Comparison of ENCODE assay signal across 18 mouse cellular contexts in the genomic region with DNA sequence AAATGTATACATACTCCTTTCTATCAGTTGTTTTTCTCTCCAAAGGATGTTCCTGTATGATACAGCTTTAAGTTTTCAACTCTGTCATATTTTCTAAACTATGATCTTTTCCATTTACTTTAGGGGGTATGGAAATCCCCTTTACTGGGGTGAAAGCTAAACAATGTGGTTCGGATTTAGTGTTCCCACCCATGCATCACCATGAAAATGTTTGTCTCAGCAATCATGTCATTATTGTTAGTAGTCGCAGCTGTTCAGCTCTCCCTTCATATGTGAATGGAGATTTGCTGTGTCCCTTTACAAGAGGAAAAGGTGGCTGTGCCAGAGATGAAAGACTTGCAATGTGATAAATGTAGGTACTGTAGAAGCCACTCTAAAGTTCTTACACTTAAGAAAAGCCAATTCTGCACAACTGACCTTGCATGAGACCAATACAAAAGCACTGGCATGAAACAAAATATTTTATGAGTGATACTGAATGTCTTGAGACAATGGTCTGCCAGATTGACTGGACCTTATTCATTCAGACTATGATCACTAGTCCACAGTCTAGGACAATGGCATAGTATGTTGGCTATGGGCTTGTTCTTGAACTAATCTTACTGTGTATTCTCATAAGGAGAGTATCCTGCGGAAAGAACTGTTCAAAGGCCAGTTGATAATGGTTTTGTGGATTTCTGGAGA.
DNase-seq lines count a peak whose midpoint lies in the region; ATAC-seq and TF ChIP-seq lines count a peak whose summit lies in the region.
"Had no signal": no experiment of that assay in that cellular context is flagged by ENCODE, and none has a peak within 500 bp of the region (broad histone marks: within the 10 kb centered on the region; RNA-seq: fewer than 3 reads in every experiment).

No protein-coding gene starts in this region.

- ATAC-seq in embryonic facial prominence, embryonic 12.5 days (ENCODE audit: insufficient number of reproducible peaks, insufficient read depth, low FRiP score, low TSS enrichment): no peak
- no peak for ATAC-seq in heart, postnatal 0 days (ENCODE audit: insufficient read depth, low read depth)
- peak; percentile 53 for ATAC-seq in lung, embryonic 15.5 days (ENCODE audit: borderline replicate concordance, extremely low read depth, low FRiP score, low TSS enrichment)
- ATAC-seq: CD4-positive, CD25-positive, alpha-beta regulatory T cell, adult 4 months; hindbrain, postnatal 0 days; liver, embryonic 12.5 days had no signal

- no peaks in the 10 kb centered on the region for H3K36me3 ChIP-seq in embryonic facial prominence, embryonic 12.5 days
- H3K36me3 ChIP-seq in embryonic facial prominence, embryonic 10.5 days (replicated peaks): no peaks in the 10 kb centered on the region
- no peaks in the 10 kb centered on the region for H3K36me3 ChIP-seq in heart, postnatal 0 days (replicated peaks; ENCODE audit: control insufficient read depth, insufficient read depth, low read length)
- H3K36me3 ChIP-seq in lung, embryonic 15.5 days: no peaks in the 10 kb centered on the region
- H3K36me3 ChIP-seq: forebrain, embryonic 10.5 days; G1E; liver, embryonic 12.5 days had no signal

- H3K4me2 ChIP-seq in embryonic facial prominence, embryonic 12.5 days (replicated peaks): no peak overlapping the region
- no peak overlapping the region for H3K4me2 ChIP-seq in heart, postnatal 0 days (ENCODE audit: low read depth, low read length)
- H3K4me2 ChIP-seq in lung, embryonic 15.5 days: no peak overlapping the region
- H3K4me2 ChIP-seq: liver, embryonic 12.5 days had no signal

- no peak overlapping the region for H3K9ac ChIP-seq in embryonic facial prominence, embryonic 12.5 days
- no peak overlapping the region for H3K9ac ChIP-seq in heart, postnatal 0 days (replicated peaks; ENCODE audit: low read depth, low read length)
- no peak overlapping the region for H3K9ac ChIP-seq in lung, embryonic 15.5 days
- H3K9ac ChIP-seq: liver, embryonic 12.5 days had no signal

- no peaks in the 10 kb centered on the region for H3K9me3 ChIP-seq in embryonic facial prominence, embryonic 12.5 days
- H3K9me3 ChIP-seq in embryonic facial prominence, embryonic 10.5 days: no peaks in the 10 kb centered on the region
- H3K9me3 ChIP-seq in heart, postnatal 0 days (replicated peaks; ENCODE audit: control insufficient read depth, low read length): no peaks in the 10 kb centered on the region
- H3K9me3 ChIP-seq in lung, embryonic 15.5 days: no peaks in the 10 kb centered on the region
- H3K9me3 ChIP-seq: forebrain, embryonic 10.5 days; G1E; liver, embryonic 12.5 days had no signal

- no peak overlapping the region for H3K4me3 ChIP-seq in embryonic facial prominence, embryonic 12.5 days
- no peak overlapping the region for H3K4me3 ChIP-seq in embryonic facial prominence, embryonic 10.5 days
- H3K4me3 ChIP-seq in heart, postnatal 0 days (ENCODE audit: low read depth, low read length): no peak overlapping the region
- H3K4me3 ChIP-seq in lung, embryonic 15.5 days: no peak overlapping the region
- H3K4me3 ChIP-seq: forebrain, embryonic 10.5 days; liver, embryonic 12.5 days had no signal

- DNase-seq in embryonic facial prominence, embryonic 10.5 days (ENCODE audit: low spot score): no peak
- no peak for DNase-seq in heart, postnatal 0 days (ENCODE audit: low spot score)
- DNase-seq in heart, postnatal 25 days (ENCODE audit: low spot score): no peak
- no peak for DNase-seq in lung, postnatal 14 days
- DNase-seq in right cerebral cortex, postnatal 10 days (ENCODE audit: low spot score in 2 of 2): no peak
- no peak for DNase-seq in testis, postnatal 10 days (ENCODE audit: low spot score)
- DNase-seq: adrenal gland, postnatal 36 days; cerebellum, adult 2 months; gastrocnemius, postnatal 25 days; spleen, adult 18-20 months; thymus, postnatal 25 days had no signal

- H3K27ac ChIP-seq in embryonic facial prominence, embryonic 12.5 days: peak overlapping the region; percentile 54; the same call in 1 of the 2 replicates
- no peak overlapping the region for H3K27ac ChIP-seq in embryonic facial prominence, embryonic 10.5 days (replicated peaks)
- H3K27ac ChIP-seq in heart, postnatal 0 days (ENCODE audit: low read depth): 0 out of 2 replicates have a peak overlapping the region, but pooled peaks have one; percentile 6
- H3K27ac ChIP-seq in lung, embryonic 15.5 days: peak overlapping the region; percentile 76
- H3K27ac ChIP-seq: forebrain, embryonic 10.5 days; hindbrain, postnatal 0 days; liver, embryonic 12.5 days had no signal

- no peak for TF ChIP-seq EP300 in heart, postnatal 0 days (IDR thresholded peaks at IDR 0.05; ENCODE audit: low read depth)

- no peaks in the 10 kb centered on the region for H3K4me1 ChIP-seq in embryonic facial prominence, embryonic 12.5 days
- H3K4me1 ChIP-seq in embryonic facial prominence, embryonic 10.5 days: no peaks in the 10 kb centered on the region
- peaks cover 7% of the 10 kb centered on the region for H3K4me1 ChIP-seq in heart, postnatal 0 days (ENCODE audit: control insufficient read depth, insufficient read depth)
- peaks cover 39% of the 10 kb centered on the region for H3K4me1 ChIP-seq in lung, embryonic 15.5 days
- H3K4me1 ChIP-seq: forebrain, embryonic 10.5 days; liver, embryonic 12.5 days had no signal

- WGBS in embryonic facial prominence, embryonic 12.5 days: 65% methylated on average over 3 of the region's 3 CpGs
- 87% methylated on average over 3 of the region's 3 CpGs for WGBS in embryonic facial prominence, embryonic 10.5 days
- 43% methylated on average over 3 of the region's 3 CpGs for WGBS in heart, postnatal 0 days
- 22% methylated on average over 3 of the region's 3 CpGs for WGBS in lung, embryonic 15.5 days

- intact Hi-C loops in heart, postnatal 25 days (cut with DNase I): no loop called here

- H3K27me3 ChIP-seq in embryonic facial prominence, embryonic 12.5 days: no peaks in the 10 kb centered on the region
- no peaks in the 10 kb centered on the region for H3K27me3 ChIP-seq in embryonic facial prominence, embryonic 10.5 days (replicated peaks; ENCODE audit: low read depth, poor library complexity, severe bottlenecking)
- H3K27me3 ChIP-seq in heart, postnatal 0 days (ENCODE audit: control insufficient read depth, insufficient read depth, low read length): no peaks in the 10 kb centered on the region
- H3K27me3 ChIP-seq in lung, embryonic 15.5 days: no peaks in the 10 kb centered on the region
- H3K27me3 ChIP-seq: liver, embryonic 12.5 days had no signal

- no peak for TF ChIP-seq CTCF in heart, postnatal 0 days (IDR thresholded peaks at IDR 0.05; ENCODE audit: low read depth)
